Mouse (Mus musculus): ENCODE measurements around the gene Csf3r.

DNA sequence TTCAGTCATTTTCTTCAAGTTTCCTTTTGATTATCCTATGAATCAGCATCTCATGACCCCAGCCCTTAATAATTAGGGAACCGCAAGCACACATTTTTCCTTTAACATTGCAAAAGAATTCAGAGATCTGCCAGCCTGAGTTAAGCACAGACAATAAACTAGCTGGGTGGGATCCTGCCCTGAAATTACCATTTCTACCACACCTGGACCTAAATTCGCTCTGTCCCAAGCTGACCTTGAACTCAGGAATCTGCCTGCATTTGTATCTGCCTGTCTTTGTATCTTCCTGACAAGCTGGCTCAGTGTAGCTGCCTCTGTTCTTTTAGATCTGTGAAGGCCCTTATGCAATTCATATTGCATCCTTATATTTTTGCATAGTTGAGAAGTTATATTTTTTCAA, 26.5 kb upstream of the Csf3r start:
- TF ChIP-seq CTCF (IDR thresholded peaks at IDR 0.05; ENCODE audit: low read depth), result no peak
- no peak for TF ChIP-seq EP300 (optimal IDR thresholded peaks at IDR 0.05)
